Mouse (Mus musculus) myocyte (in vitro differentiated cells): ENCODE results near the gene Gm9758.
"Not testable (repeated sequence)": the region's sequence is repeated elsewhere in the genome, so short reads cannot be mapped to it uniquely, and the experiment has no call there.

ENCODE experiments used
- CEBPB ChIP-seq: IDR thresholded peaks from 2 replicates; pipeline ENCODE4 v1.6.1; 2011; ENCODE audit warnings: mild to moderate bottlenecking, moderate library complexity; ENCODE audit not compliant: poor library complexity, insufficient read depth, severe bottlenecking
- POLR2A ChIP-seq: IDR thresholded peaks from one replicate; pipeline ENCODE4 v1.6.1; 2011; ENCODE audit warnings: low read depth, mild to moderate bottlenecking, control low read depth, moderate library complexity; ENCODE audit not compliant: insufficient read length
- SRF ChIP-seq: IDR thresholded peaks from one replicate; pipeline ENCODE4 v1.6.1; 2011; ENCODE audit warnings: low read depth; ENCODE audit not compliant: control insufficient read depth, insufficient read length

GRCm38 (mm10) chr5:14941043-14941442 lies 26.3 kb upstream of the Gm9758 start:
- not testable (repeated sequence) for TF ChIP-seq SRF, CEBPB, POLR2A
